Mouse (Mus musculus) forebrain, embryonic 15.5 days (tissue): ENCODE data around the gene Adcy1. TPM values are rescaled to one million over a fixed set of nuclear protein-coding genes. Genes with fewer than 3 reads are reported as not detected.
A peak's percentile ranks its signal among the peaks of the same experiment; 100 is the strongest.

Source experiments
- ATAC-seq: fragments of 200-750 bp; cut with Nextera tagmentation; replicated peaks from 2 replicates; pipeline ENCODE4 v1.8.0; 2017; ENCODE audit warnings: mild to moderate bottlenecking, moderate TSS enrichment, moderate library complexity
- H3K27ac ChIP-seq: fragments of 300-500 bp; sonication (generic); replicated peaks from 2 replicates; pipeline ENCODE4 v1.5.1; 2015; ENCODE audit warnings: mild to moderate bottlenecking, inconsistent platforms
- H3K27me3 ChIP-seq: fragments of 300-500 bp; sonication (generic); 2 replicates; pipeline ENCODE4 v1.6.1; 2015; ENCODE audit warnings: inconsistent platforms
- H3K36me3 ChIP-seq: fragments of 300-500 bp; sonication (generic); 2 replicates; pipeline ENCODE4 v1.6.1; 2015; ENCODE audit warnings: mild to moderate bottlenecking, inconsistent platforms
- H3K4me1 ChIP-seq: fragments of 300-500 bp; sonication (generic); 2 replicates; pipeline ENCODE4 v1.6.1; 2015; ENCODE audit warnings: inconsistent platforms
- H3K4me2 ChIP-seq: fragments of 300-500 bp; sonication (generic); replicated peaks from 2 replicates; pipeline ENCODE4 v1.6.1; 2015; ENCODE audit warnings: mild to moderate bottlenecking, inconsistent platforms
- H3K4me3 ChIP-seq: fragments of 300-500 bp; sonication (generic); 2 replicates; pipeline ENCODE4 v1.5.1; 2015; ENCODE audit warnings: mild to moderate bottlenecking, inconsistent platforms
- H3K9ac ChIP-seq: fragments of 300-500 bp; sonication (generic); replicated peaks from 2 replicates; pipeline ENCODE4 v1.6.1; 2015; ENCODE audit warnings: mild to moderate bottlenecking, inconsistent platforms
- H3K9me3 ChIP-seq: fragments of 300-500 bp; sonication (generic); 2 replicates; pipeline ENCODE4 v1.6.1; 2016; ENCODE audit warnings: inconsistent platforms
- WGBS: fragments of 180-500 bp; shearing (Covaris S2); methylation state at CpG from one replicate; pipeline ENCODE4 v1.1.7; 2015; ENCODE audit warnings: mixed read lengths; 5-methylcytosine and 5-hydroxymethylcytosine counted together
- polyA plus RNA-seq: library from polyadenylated mRNA; unstranded; fragments of >200 nt; fragmentation: Nextera tagmentation; extraction: Ambion mirVana; gene quantifications from 2 replicates; pipeline ENCODE4 v1.2.1, GENCODE M21; 2015

The Adcy1 gene
- polyA plus RNA-seq, 1 experiment from 2014 or later, result 6.9 TPM

GRCm38 (mm10) chr11:7073556-7073955, 10.3 kb downstream of the Adcy1 start:
- Histone ChIP-seq H3K4me3 (no peak overlapping the region), H3K4me1 (peaks cover 8% of the 10 kb centered on the region; the same call in 1 of the 2 replicates), H3K9me3 (no peaks in the 10 kb centered on the region), H3K36me3 (no peaks in the 10 kb centered on the region), H3K27me3 (no peaks in the 10 kb centered on the region), H3K9ac (no peak overlapping the region), H3K27ac (peak overlapping the region; percentile 35; the same call in 1 of the 2 replicates), H3K4me2 (no peak overlapping the region)
- 68% methylated on average over 3 of the region's 3 CpGs for WGBS
- ATAC-seq, result no peak; the same call in 1 of the 2 replicates

- no peak for ATAC-seq
These were observed 13.2 kb downstream of the Adcy1 start for GRCm38 (mm10) chr11:7076510-7076909.

GRCm38 (mm10) chr11:7081893-7082292, 18.6 kb downstream of the Adcy1 start:
- H3K4me1 ChIP-seq, result no peaks in the 10 kb centered on the region
- 93% methylated on average over 1 of the region's 1 CpGs for WGBS

More at GRCm38 (mm10) chr11:7076510-7076909, 13.2 kb downstream of the Adcy1 start:
- H3K4me1 ChIP-seq, result peaks cover 8% of the 10 kb centered on the region; the same call in 1 of the 2 replicates
- H3K9ac ChIP-seq, result no peak overlapping the region
- 86% methylated on average over 3 of the region's 3 CpGs for WGBS
- H3K36me3 ChIP-seq, result no peaks in the 10 kb centered on the region
- no peak overlapping the region for H3K27ac ChIP-seq
- H3K4me3 ChIP-seq, result no peak overlapping the region
- H3K27me3 ChIP-seq, result no peaks in the 10 kb centered on the region
- H3K4me2 ChIP-seq, result no peak overlapping the region
- H3K9me3 ChIP-seq, result no peaks in the 10 kb centered on the region

GRCm38 (mm10) chr11:7083911-7084310, 20.6 kb downstream of the Adcy1 start:
- Histone ChIP-seq H3K27me3 (no peaks in the 10 kb centered on the region), H3K4me1 (no peaks in the 10 kb centered on the region), H3K4me2 (no peak overlapping the region), H3K27ac (no peak overlapping the region), H3K4me3 (no peak overlapping the region), H3K36me3 (no peaks in the 10 kb centered on the region), H3K9me3 (no peaks in the 10 kb centered on the region), H3K9ac (no peak overlapping the region)
- ATAC-seq, result no peak
- WGBS, result 100% methylated on average over 1 of the region's 1 CpGs

More at GRCm38 (mm10) chr11:7081893-7082292, 18.6 kb downstream of the Adcy1 start:
- Histone ChIP-seq H3K9ac (no peak overlapping the region), H3K4me2 (no peak overlapping the region), H3K9me3 (no peaks in the 10 kb centered on the region), H3K36me3 (no peaks in the 10 kb centered on the region), H3K27ac (no peak overlapping the region), H3K4me3 (no peak overlapping the region), H3K27me3 (no peaks in the 10 kb centered on the region)
- no peak for ATAC-seq

GRCm38 (mm10) chr11:7085184-7085583, 21.9 kb downstream of the Adcy1 start:
- 87% methylated on average over 5 of the region's 5 CpGs for WGBS
- Histone ChIP-seq H3K4me2 (no peak overlapping the region), H3K27me3 (no peaks in the 10 kb centered on the region), H3K9ac (no peak overlapping the region), H3K4me3 (no peak overlapping the region), H3K27ac (no peak overlapping the region), H3K9me3 (no peaks in the 10 kb centered on the region), H3K4me1 (no peaks in the 10 kb centered on the region), H3K36me3 (no peaks in the 10 kb centered on the region)
- ATAC-seq, result no peak

GRCm38 (mm10) chr11:7091120-7091519, 27.8 kb downstream of the Adcy1 start:
- H3K4me1 ChIP-seq, result no peaks in the 10 kb centered on the region
- H3K9ac ChIP-seq, result no peak overlapping the region
- H3K9me3 ChIP-seq, result no peaks in the 10 kb centered on the region
- H3K36me3 ChIP-seq, result no peaks in the 10 kb centered on the region
- H3K4me2 ChIP-seq, result no peak overlapping the region
- H3K27me3 ChIP-seq, result no peaks in the 10 kb centered on the region
- 91% methylated on average over 5 of the region's 5 CpGs for WGBS
- no peak overlapping the region for H3K4me3 ChIP-seq
- H3K27ac ChIP-seq, result no peak overlapping the region
- ATAC-seq, result no peak

GRCm38 (mm10) chr11:7094844-7095243, 31.6 kb downstream of the Adcy1 start:
- Histone ChIP-seq H3K36me3 (no peaks in the 10 kb centered on the region), H3K4me3 (no peak overlapping the region), H3K9ac (no peak overlapping the region), H3K9me3 (no peaks in the 10 kb centered on the region), H3K4me1 (no peaks in the 10 kb centered on the region), H3K4me2 (no peak overlapping the region), H3K27me3 (no peaks in the 10 kb centered on the region), H3K27ac (no peak overlapping the region)
- ATAC-seq, result no peak
- 87% methylated on average over 6 of the region's 6 CpGs for WGBS

GRCm38 (mm10) chr11:7101674-7102073, 38.4 kb downstream of the Adcy1 start:
- H3K27me3 ChIP-seq, result no peaks in the 10 kb centered on the region
- no peak overlapping the region for H3K27ac ChIP-seq
- WGBS, result 62% methylated on average over 6 of the region's 6 CpGs

GRCm38 (mm10) chr11:7102256-7103194, 39.2 kb downstream of the Adcy1 start:
- H3K4me2 ChIP-seq, result no peak overlapping the region
- 0 out of 2 replicates have a peak, but pooled peaks have one; percentile 27 for ATAC-seq
- H3K27ac ChIP-seq, result no peak overlapping the region

More at GRCm38 (mm10) chr11:7101674-7102073, 38.4 kb downstream of the Adcy1 start:
- no peak for ATAC-seq
- Histone ChIP-seq H3K9me3 (no peaks in the 10 kb centered on the region), H3K4me1 (no peaks in the 10 kb centered on the region), H3K9ac (no peak overlapping the region), H3K36me3 (no peaks in the 10 kb centered on the region), H3K4me3 (no peak overlapping the region), H3K4me2 (no peak overlapping the region)

GRCm38 (mm10) chr11:7105337-7105736, 42.0 kb downstream of the Adcy1 start:
- Histone ChIP-seq H3K27ac (no peak overlapping the region), H3K27me3 (no peaks in the 10 kb centered on the region), H3K9me3 (no peaks in the 10 kb centered on the region), H3K4me3 (no peak overlapping the region), H3K9ac (no peak overlapping the region), H3K4me2 (no peak overlapping the region), H3K36me3 (no peaks in the 10 kb centered on the region), H3K4me1 (no peaks in the 10 kb centered on the region)
- no peak for ATAC-seq
- 90% methylated on average over 8 of the region's 8 CpGs for WGBS

More at GRCm38 (mm10) chr11:7102256-7103194, 39.2 kb downstream of the Adcy1 start:
- 62% methylated on average over 14 of the region's 14 CpGs for WGBS
- Histone ChIP-seq H3K9ac (no peak overlapping the region), H3K9me3 (no peaks in the 10 kb centered on the region), H3K27me3 (no peaks in the 10 kb centered on the region), H3K36me3 (no peaks in the 10 kb centered on the region), H3K4me3 (no peak overlapping the region), H3K4me1 (no peaks in the 10 kb centered on the region)

- H3K4me1 ChIP-seq, result no peaks in the 10 kb centered on the region
- H3K9ac ChIP-seq, result no peak overlapping the region
- H3K4me2 ChIP-seq, result no peak overlapping the region
- no peak overlapping the region for H3K27ac ChIP-seq
- no peaks in the 10 kb centered on the region for H3K36me3 ChIP-seq
- no peak overlapping the region for H3K4me3 ChIP-seq
- no peaks in the 10 kb centered on the region for H3K27me3 ChIP-seq
- 88% methylated on average over 4 of the region's 4 CpGs for WGBS
- H3K9me3 ChIP-seq, result no peaks in the 10 kb centered on the region
- ATAC-seq, result no peak
These were observed 45.8 kb downstream of the Adcy1 start for GRCm38 (mm10) chr11:7109131-7109530.

- Histone ChIP-seq H3K9me3 (no peaks in the 10 kb centered on the region), H3K36me3 (no peaks in the 10 kb centered on the region), H3K4me3 (no peak overlapping the region), H3K27me3 (no peaks in the 10 kb centered on the region), H3K4me1 (no peaks in the 10 kb centered on the region), H3K9ac (no peak overlapping the region), H3K27ac (no peak overlapping the region), H3K4me2 (no peak overlapping the region)
- WGBS, result 82% methylated on average over 4 of the region's 4 CpGs
- ATAC-seq, result no peak
These were observed 49.8 kb downstream of the Adcy1 start for GRCm38 (mm10) chr11:7113046-7113445.
